Mouse (Mus musculus): ENCODE results near the gene Abcc3.

- no peak for TF ChIP-seq POLR2A (IDR thresholded peaks at IDR 0.05; ENCODE audit: control insufficient read depth, low read depth, low read length)
- TF ChIP-seq CTCF (IDR thresholded peaks at IDR 0.05; ENCODE audit: control insufficient read depth, insufficient read depth, insufficient replicate concordance, low read depth, low read length): no peak
These were observed 74.7 kb downstream of the Abcc3 start for GRCm38 (mm10) chr11:94318056-94318455.
